Mouse (Mus musculus) embryonic fibroblast, embryonic 13.5 days (primary cell): ENCODE data around the gene Gm10961. TPM values are rescaled to one million over a fixed set of nuclear protein-coding genes. Genes with fewer than 3 reads are reported as not detected.

Experiments used
- H3K27ac ChIP-seq: 2 replicates; pipeline ENCODE4 v1.5.1; 2012; ENCODE audit warnings: low read length, control low read depth, inconsistent platforms; ENCODE audit not compliant: insufficient read depth
- H3K4me1 ChIP-seq: 2 replicates; pipeline ENCODE4 v1.6.1; 2011; ENCODE audit warnings: low read length; ENCODE audit not compliant: control insufficient read depth, insufficient read depth
- H3K4me3 ChIP-seq: 2 replicates; pipeline ENCODE4 v1.5.1; 2011; ENCODE audit warnings: mild to moderate bottlenecking, control low read depth, low read length; ENCODE audit not compliant: insufficient read depth
- CTCF ChIP-seq: IDR thresholded peaks from 2 replicates; pipeline ENCODE4 v1.5.1; 2011; ENCODE audit warnings: mild to moderate bottlenecking, control low read depth, low read length, moderate library complexity, borderline replicate concordance; ENCODE audit not compliant: insufficient read depth
- POLR2A ChIP-seq: IDR thresholded peaks from 2 replicates; pipeline ENCODE4 v1.6.1; 2011; ENCODE audit warnings: low read depth, mild to moderate bottlenecking, control low read depth, low read length, moderate library complexity
- polyA plus RNA-seq: library from polyadenylated mRNA; stranded (reverse); fragments of >200 nt; gene quantifications from 2 replicates; pipeline ENCODE4 v1.2.4, GENCODE M21; 2011; ENCODE audit warnings: low read depth; ENCODE audit not compliant: missing spikeins, insufficient read length

Gene Gm10961
- polyA plus RNA-seq, 1 experiment, result not detected

- no peaks in the 10 kb centered on the region for H3K4me1 ChIP-seq
- H3K27ac ChIP-seq, result no peak overlapping the region
- peak overlapping the region; percentile 12; the same call in 1 of the 2 replicates for H3K4me3 ChIP-seq
- no peak for TF ChIP-seq CTCF
- TF ChIP-seq POLR2A, result no peak
Measured at GRCm38 (mm10) chr3:107595938-107596461, 35.1 kb upstream of the Gm10961 start.

- Histone ChIP-seq H3K4me3 (no peak overlapping the region), H3K27ac (no peak overlapping the region), H3K4me1 (no peaks in the 10 kb centered on the region)
- TF ChIP-seq CTCF, result no peak
- no peak for TF ChIP-seq POLR2A
Measured at GRCm38 (mm10) chr3:107596559-107596958, 34.6 kb upstream of the Gm10961 start.

GRCm38 (mm10) chr3:107597134-107597533 lies 34.0 kb upstream of the Gm10961 start:
- no peak overlapping the region for H3K27ac ChIP-seq
- TF ChIP-seq CTCF (no peak), POLR2A (no peak)
- H3K4me1 ChIP-seq, result no peaks in the 10 kb centered on the region
- H3K4me3 ChIP-seq, result no peak overlapping the region

- Histone ChIP-seq H3K4me3 (no peak overlapping the region), H3K27ac (no peak overlapping the region)
Measured at GRCm38 (mm10) chr3:107597586-107598389, 33.3 kb upstream of the Gm10961 start.

GRCm38 (mm10) chr3:107600127-107600526 lies 31.0 kb upstream of the Gm10961 start:
- TF ChIP-seq POLR2A (no peak), CTCF (no peak)
- H3K27ac ChIP-seq, result no peak overlapping the region
- no peak overlapping the region for H3K4me3 ChIP-seq
- H3K4me1 ChIP-seq, result no peaks in the 10 kb centered on the region

More at GRCm38 (mm10) chr3:107597586-107598389, 33.3 kb upstream of the Gm10961 start:
- no peaks in the 10 kb centered on the region for H3K4me1 ChIP-seq
- no peak for TF ChIP-seq POLR2A

- no peak overlapping the region for H3K4me3 ChIP-seq
- TF ChIP-seq POLR2A (no peak), CTCF (peak; percentile 76)
- H3K4me1 ChIP-seq, result no peaks in the 10 kb centered on the region
- no peak overlapping the region for H3K27ac ChIP-seq
Measured at GRCm38 (mm10) chr3:107605304-107605703, 25.8 kb upstream of the Gm10961 start.

- Histone ChIP-seq H3K4me1 (no peaks in the 10 kb centered on the region), H3K4me3 (no peak overlapping the region), H3K27ac (no peak overlapping the region)
- TF ChIP-seq CTCF (no peak), POLR2A (no peak)
Measured at GRCm38 (mm10) chr3:107607221-107607620, 23.9 kb upstream of the Gm10961 start.

GRCm38 (mm10) chr3:107608808-107609207 lies 22.3 kb upstream of the Gm10961 start:
- Histone ChIP-seq H3K27ac (no peak overlapping the region), H3K4me1 (no peaks in the 10 kb centered on the region), H3K4me3 (no peak overlapping the region)
- TF ChIP-seq POLR2A, result no peak
- TF ChIP-seq CTCF, result no peak

- Histone ChIP-seq H3K27ac (no peak overlapping the region), H3K4me3 (no peak overlapping the region), H3K4me1 (no peaks in the 10 kb centered on the region)
- TF ChIP-seq POLR2A (no peak), CTCF (no peak)
Measured at GRCm38 (mm10) chr3:107609376-107609775, 21.7 kb upstream of the Gm10961 start.

GRCm38 (mm10) chr3:107611394-107611793 lies 19.7 kb upstream of the Gm10961 start:
- no peaks in the 10 kb centered on the region for H3K4me1 ChIP-seq
- no peak for TF ChIP-seq CTCF
- no peak for TF ChIP-seq POLR2A
- no peak overlapping the region for H3K4me3 ChIP-seq
- no peak overlapping the region for H3K27ac ChIP-seq
